Mouse (Mus musculus): ENCODE measurements around the gene Ibtk. TPM values are rescaled to one million over a fixed set of nuclear protein-coding genes. Genes with fewer than 3 reads are reported as not detected.
A peak's percentile ranks its signal among the peaks of the same experiment; 100 is the strongest.
"Not testable (repeated sequence)": the region's sequence is repeated elsewhere in the genome, so short reads cannot be mapped to it uniquely, and the experiment has no call there.

Gene Ibtk
- total RNA-seq (2021), result 10 to 100 TPM; 51.5 to 56.4 TPM
- long read RNA-seq, experiment 1, full-length matches to known transcripts, result 8 of 51 reads
- long read RNA-seq, experiment 1, partial matches to known transcripts, result 14 of 51 reads
- long read RNA-seq, experiment 1, other reads (novel, unspliced or antisense), result 29 of 51 reads
- long read RNA-seq, experiment 2, full-length matches to known transcripts, result 6 of 47 reads
- long read RNA-seq, experiment 2, partial matches to known transcripts, result 7 of 47 reads
- long read RNA-seq, experiment 2, other reads (novel, unspliced or antisense), result 34 of 47 reads

GRCm38 (mm10) chr9:85749142-85749921 lies at the start of gene Ibtk:
Ibtk (minus strand) TSS chr9:85749334.
- peak; percentile 96 to 99 for DNase-seq
- intact Hi-C loops (cut with DNase I), result loop anchor here (10.0 kb wide), 1 partner anchor 825 kb away; the partner anchor contains the start of genes Pgm3 and Rwdd2a

DNA sequence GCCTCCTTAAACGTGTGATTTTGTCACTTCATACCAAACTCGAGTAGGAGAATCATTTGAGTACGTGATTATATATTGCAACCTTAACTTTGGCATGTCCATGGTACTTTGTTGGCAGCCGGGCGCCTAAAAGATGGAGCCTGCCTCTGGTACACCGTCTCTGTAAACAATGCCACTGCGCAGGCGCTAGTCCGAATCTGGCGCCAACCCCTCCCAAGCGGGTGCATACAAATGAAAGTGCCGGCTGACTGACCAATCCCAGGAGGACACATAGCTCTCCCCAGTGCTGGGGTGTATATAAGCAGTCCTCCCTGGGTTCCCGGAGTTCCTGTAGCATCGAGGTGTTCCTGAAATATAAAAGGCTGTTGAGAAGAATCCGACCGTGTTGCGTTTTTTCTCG lies 42.4 kb upstream of the Ibtk start:
- intact Hi-C loops (cut with DNase I); DNase-seq: not testable (repeated sequence)

GRCm38 (mm10) chr9:85780249-85780648 lies 31.1 kb upstream of the Ibtk start:
- no peak for DNase-seq
- intact Hi-C loops (cut with DNase I), result no loop called here

DNA sequence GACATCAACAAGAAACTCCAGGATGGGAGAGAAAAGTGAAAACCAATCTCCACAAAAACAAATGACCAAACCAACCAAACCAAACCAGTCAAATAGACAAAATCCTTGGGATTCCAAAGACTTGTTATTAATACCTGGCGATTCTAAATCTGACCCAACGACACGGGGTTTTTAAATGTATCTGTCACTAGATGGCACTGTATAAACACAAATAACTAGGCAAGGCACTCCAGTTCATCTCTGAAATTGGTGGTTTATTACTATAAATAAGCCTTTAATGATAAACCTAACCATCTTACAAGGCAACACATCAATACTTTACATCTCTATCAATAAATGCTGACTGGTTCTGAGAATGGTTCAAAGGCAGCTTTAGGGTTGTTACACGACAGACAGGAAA lies 30.3 kb upstream of the Ibtk start:
- intact Hi-C loops (cut with DNase I), result loop anchor here (2.0 kb wide), 1 partner anchor 669 kb away; no protein-coding TSS in a partner anchor
- DNase-seq, result no peak

DNA sequence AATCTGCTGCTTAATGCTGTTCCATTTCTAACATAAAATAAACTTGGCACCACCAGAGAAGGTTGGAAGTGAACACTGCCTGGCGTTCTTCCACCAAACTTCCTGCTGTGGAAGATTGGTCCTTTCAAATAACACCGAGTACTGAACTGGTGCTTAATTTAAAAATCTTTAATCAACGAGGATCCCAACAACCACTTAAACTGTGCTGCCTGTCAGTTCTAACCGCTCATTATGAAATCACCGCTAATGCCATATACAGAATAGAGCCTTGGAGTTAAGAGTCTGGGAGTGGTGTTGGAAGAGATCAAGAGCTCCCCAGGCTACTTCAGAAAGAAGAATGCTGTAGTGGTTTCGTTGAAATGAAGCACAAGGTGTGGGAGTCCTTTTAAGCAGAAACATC lies 28.4 kb upstream of the Ibtk start:
- intact Hi-C loops (cut with DNase I), result no loop called here

DNA sequence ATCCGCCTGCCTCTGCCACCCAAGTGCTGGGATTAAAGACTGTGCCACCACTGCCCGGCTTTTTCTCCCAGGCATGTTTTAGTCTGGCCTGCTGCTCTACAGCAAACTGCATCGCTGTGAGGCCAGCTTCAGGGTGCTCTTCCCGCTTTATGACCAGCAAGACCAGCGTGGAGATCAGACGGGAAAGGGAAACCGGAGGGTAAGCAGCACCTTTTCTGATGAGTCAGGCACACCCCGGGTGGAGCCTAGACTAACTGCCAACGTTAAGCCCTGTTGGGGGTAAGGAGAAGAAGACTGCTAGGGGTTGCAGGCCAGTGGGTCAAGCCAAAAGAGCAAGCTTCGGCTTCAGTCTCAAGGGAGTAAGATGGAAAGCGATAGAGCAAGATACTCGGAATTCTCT lies 23.1 kb upstream of the Ibtk start:
- no peak for DNase-seq
- intact Hi-C loops (cut with DNase I), result no loop called here

More for the DNA sequence above, 28.4 kb upstream of the Ibtk start:
- DNase-seq, result no peak

GRCm38 (mm10) chr9:85771454-85771853 lies 22.3 kb upstream of the Ibtk start:
- intact Hi-C loops (cut with DNase I), result no loop called here
- DNase-seq, result no peak

- DNase-seq, result no peak
- intact Hi-C loops (cut with DNase I), result no loop called here
These were observed 21.2 kb upstream of the Ibtk start for GRCm38 (mm10) chr9:85770369-85770768.

GRCm38 (mm10) chr9:85769057-85769789 lies 20.1 kb upstream of the Ibtk start:
- no peak for DNase-seq
- intact Hi-C loops (cut with DNase I), result no loop called here

- intact Hi-C loops (cut with DNase I), result no loop called here
These were observed 18.1 kb upstream of the Ibtk start for GRCm38 (mm10) chr9:85767255-85767654.

GRCm38 (mm10) chr9:85762476-85762875 lies 13.3 kb upstream of the Ibtk start:
- intact Hi-C loops (cut with DNase I), result no loop called here
- no peak for DNase-seq

More at GRCm38 (mm10) chr9:85767255-85767654, 18.1 kb upstream of the Ibtk start:
- DNase-seq, result no peak

DNA sequence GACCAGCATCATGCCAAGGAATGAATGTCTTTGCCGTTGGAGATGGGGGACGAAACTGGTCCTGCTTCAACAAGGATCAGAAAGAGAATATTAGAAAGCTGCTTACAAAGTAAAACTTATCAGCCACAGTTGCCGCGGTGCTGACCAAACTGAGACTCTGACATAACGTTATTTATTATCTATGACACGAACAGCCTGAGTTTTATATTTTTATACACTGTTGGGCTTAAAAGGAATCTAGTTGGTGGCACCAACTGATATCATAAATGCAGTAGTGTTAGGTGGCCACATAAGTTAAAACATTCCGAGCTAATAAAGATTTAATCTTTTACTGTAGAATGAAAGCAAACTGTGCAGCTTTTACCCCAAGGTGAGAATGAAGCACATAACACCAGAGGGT lies 1.7 kb upstream of the Ibtk start:
- intact Hi-C loops (cut with DNase I), result no loop called here

GRCm38 (mm10) chr9:85749922-85750509 lies 882 bp upstream of the Ibtk start:
- DNase-seq, result no peak
- intact Hi-C loops (cut with DNase I), result loop anchor here (10.0 kb wide), 1 partner anchor 825 kb away; the partner anchor contains the start of genes Pgm3 and Rwdd2a

More for the DNA sequence above, 1.7 kb upstream of the Ibtk start:
- no peak for DNase-seq

DNA sequence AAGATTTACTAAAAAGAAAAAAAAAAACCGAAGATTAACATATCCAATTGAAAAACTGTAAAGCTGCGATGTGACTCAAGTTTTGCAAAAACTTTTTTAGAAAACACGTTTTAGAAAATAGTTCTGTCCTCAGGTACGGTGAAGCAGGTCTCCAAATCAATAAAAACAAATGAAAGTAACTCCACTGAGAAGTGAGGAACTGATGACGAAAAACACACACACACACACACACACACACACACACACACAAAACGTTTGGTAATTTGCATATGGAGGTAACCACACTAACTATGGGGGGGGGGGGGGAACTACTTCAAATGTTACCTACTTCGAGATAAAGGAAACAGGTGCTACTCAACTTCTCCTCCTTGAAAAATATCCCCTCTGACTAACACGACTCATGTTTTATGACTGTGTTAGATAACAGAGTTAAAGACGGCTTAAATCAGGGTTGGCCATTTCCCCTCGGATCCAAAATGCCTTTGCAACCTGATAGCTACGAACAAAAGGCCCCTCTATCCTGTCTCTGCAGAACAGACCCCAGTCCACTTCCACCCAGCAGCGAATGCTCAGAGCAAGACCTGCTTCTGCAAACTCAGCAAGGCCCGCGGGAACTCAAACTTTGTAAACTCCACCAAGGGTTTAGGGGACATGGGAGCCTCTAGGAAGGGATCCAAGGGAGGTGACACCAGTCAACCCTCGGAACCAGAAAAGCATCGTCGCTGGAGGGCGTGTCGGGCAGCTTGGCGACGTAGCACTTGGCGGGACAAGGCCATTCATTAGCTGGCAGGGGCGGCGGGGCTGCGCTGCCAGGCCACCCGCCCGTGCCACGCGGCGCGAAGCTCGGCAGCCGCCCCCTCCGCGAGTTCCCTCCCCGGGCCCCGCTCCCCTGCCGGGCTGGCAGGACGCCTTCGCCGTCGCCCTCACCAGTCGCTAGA lies 661 bp downstream of the Ibtk start:
- intact Hi-C loops (cut with DNase I), result loop anchor here (10.0 kb wide), 1 partner anchor 826 kb away; the partner anchor contains the start of genes Pgm3 and Rwdd2a
- DNase-seq, result peak; percentile 72 to 76

- intact Hi-C loops (cut with DNase I), result loop anchor here (10.0 kb wide), 1 partner anchor 829 kb away; the partner anchor contains the start of genes Pgm3 and Rwdd2a
- DNase-seq, result no peak
These were observed 3.6 kb downstream of the Ibtk start for GRCm38 (mm10) chr9:85745566-85745965.

GRCm38 (mm10) chr9:85743358-85743757 lies 5.8 kb downstream of the Ibtk start:
- intact Hi-C loops (cut with DNase I), result loop anchor here (10.0 kb wide), 1 partner anchor 831 kb away; the partner anchor contains the start of genes Pgm3 and Rwdd2a
- no peak for DNase-seq

DNA sequence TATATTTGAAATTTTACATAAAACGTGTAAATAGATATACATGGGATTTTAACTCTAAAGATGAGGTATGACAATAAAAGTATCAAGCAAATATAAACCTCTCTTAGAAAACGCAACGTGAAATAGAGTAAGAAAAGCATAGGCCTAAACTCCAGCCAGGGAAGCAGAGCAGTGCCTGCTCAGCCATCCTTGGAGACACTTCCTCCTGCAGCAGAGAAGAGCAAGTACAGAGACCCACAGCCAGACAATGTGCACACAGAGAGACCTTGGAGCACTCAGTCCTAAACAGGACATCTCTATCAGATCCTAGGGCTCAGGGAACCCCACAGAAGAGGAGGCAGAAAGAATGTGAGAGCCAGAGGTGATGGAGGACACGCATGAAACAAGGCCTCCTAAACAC lies 7.0 kb downstream of the Ibtk start:
- intact Hi-C loops (cut with DNase I), result loop anchor here (10.0 kb wide), 1 partner anchor 833 kb away; the partner anchor contains the start of genes Pgm3 and Rwdd2a
- no peak for DNase-seq

- intact Hi-C loops (cut with DNase I), result no loop called here
These were observed 9.9 kb downstream of the Ibtk start for GRCm38 (mm10) chr9:85739279-85739678.

DNA sequence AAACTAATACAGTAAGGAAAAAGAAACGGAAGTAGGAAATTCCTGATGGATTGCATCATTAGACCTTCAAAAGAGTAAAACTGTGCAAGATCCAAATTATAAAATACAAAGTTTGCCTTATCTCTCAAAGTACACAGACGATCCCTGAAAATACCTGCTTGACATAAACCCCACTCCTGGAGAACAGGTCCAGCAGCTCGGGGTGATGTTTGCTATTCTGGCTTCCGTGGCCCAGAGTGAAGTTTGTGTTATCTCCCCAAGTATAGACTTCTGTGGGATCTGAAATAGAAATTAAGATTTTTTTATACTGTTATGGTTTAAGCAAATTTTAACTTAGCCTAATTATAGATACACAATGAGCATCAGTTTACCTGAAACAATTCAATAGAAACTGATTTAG lies 14.3 kb downstream of the Ibtk start:
- intact Hi-C loops (cut with DNase I), result no loop called here
- no peak for DNase-seq

More at GRCm38 (mm10) chr9:85739279-85739678, 9.9 kb downstream of the Ibtk start:
- DNase-seq, result no peak

Data from gastrocnemius, postnatal 36 days (tissue).